Mouse (Mus musculus) olfactory bulb, adult 2 months (tissue): ENCODE data around the gene Fggy.

ENCODE experiments used
- CTCF ChIP-seq: fragments of 200-500 bp; IDR thresholded peaks from 2 replicates; pipeline ENCODE4 v1.5.1; 2012; ENCODE audit warnings: low read depth, mild to moderate bottlenecking, low read length, moderate library complexity; ENCODE audit not compliant: insufficient read depth
- POLR2A ChIP-seq: fragments of 200-500 bp; IDR thresholded peaks from 2 replicates; pipeline ENCODE4 v1.6.1; 2012; ENCODE audit warnings: mild to moderate bottlenecking, low read depth, low read length, moderate library complexity; ENCODE audit not compliant: insufficient read depth

- TF ChIP-seq POLR2A: no peak
- no peak for TF ChIP-seq CTCF
Measured at GRCm38 (mm10) chr4:95830320-95830719, 273.0 kb downstream of the Fggy start.
